Mouse (Mus musculus) right cerebral cortex, postnatal 25 days (tissue): ENCODE data around the gene Gm4792.

ENCODE experiments used
- DNase-seq: peaks from one replicate; pipeline ENCODE4 v3.0.0; 2022

Gm4792 gene

DNA sequence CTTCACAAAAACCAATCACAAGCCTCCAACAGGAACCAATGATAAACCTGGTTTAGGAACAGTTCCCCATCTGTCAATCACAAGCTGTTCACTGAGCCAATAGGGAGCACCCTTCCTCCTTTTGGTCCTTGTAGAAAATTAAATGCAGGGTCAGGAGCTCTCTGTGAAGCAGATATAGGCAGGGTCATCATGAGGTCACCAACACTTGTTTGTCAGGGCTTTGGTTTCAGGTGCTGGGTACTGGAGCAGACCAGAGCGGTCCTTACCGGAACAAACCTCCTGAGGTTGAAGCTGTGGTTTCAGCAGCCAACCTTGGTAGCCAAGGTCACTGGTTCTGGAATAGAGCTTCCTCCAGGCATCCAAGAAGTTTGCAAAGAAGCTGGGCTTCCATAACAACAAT lies 798 bp upstream of the Gm4792 start:
- no peak for DNase-seq

DNA sequence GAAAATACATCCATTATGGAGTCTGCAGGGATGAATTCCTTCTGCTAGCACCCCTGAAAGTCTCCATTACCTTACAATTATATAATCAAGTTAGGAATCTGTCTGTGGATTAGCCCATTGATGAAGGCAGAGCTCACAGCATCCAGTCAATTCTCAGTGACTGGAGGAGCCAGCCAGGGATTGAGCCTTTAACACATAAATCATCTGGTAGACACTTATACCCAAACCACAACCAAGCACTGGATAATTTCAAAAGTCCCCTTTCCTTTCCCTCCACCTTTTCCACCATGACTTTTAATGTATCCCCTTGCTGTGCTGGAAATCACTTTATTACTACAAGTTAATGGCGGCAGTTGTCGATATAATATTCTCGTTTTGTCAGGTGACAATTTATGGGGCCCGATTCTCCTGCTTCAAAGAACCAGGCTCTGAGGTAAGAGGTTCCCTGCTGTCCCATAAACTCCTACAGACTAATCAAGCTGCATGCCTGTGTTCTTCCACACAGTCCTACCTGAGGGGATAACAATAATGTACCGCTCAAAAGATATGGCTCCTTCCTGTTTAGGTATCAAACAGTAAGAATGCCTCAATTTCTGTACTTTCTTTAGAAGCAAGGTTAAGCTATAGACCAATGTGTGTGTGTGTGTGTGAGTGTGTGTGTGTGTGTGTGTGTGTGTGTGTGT lies 2.4 kb downstream of the Gm4792 start:
- no peak for DNase-seq

DNA sequence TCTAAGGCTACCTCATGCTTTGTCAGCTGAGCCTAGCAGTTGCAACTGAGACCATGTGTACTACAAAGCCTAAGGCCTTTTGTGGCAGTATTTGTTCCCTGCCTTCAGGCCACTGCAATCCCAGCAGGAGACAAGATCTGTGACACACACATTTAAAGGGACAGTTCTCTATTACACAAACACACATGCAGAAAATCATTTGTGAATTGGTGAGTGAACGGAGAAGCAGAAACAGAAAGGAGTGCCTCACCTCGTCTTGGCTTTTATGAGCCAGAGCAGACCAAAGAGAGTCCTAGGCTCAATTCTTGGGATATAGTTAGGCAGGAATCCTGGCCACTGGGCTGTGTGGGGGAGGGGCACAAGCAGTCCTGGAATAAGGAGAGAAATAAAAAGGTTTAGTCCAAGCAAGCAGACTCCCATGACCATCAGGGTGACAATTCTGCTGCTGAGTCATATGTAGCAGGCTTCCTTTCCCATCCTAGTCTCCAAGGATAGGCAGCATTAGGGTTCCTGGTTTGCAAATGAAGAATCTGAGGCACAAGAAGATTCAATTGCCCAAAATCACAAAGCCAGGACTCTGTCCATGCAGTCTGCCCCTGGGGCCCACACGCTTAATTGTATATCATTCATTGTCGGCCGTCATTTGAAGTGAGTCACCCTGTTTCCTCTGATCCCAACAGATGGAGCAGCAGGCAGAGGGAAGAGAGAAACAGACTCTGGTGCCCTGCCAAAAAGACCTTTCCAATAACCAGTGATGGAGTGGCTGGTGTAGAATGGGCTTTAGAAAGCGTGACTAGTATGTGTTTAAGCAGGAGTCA lies 3.4 kb downstream of the Gm4792 start:
- DNase-seq = no peak

DNA sequence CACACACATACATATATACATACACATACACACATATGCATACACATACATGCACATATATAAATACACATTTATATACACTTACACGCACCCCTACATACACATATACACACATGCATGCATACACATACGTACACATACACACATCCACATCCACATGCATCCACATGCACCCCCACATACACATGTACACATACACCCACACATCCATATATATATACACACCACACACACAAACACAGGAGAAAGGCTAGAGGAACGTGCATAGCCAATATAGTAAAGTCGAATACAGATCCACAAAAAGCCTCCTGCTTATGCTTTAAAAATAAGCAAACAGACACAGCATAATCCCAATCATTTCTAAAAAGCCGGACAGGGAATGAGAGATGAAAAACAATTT lies 4.1 kb downstream of the Gm4792 start:
- no peak for DNase-seq

DNA sequence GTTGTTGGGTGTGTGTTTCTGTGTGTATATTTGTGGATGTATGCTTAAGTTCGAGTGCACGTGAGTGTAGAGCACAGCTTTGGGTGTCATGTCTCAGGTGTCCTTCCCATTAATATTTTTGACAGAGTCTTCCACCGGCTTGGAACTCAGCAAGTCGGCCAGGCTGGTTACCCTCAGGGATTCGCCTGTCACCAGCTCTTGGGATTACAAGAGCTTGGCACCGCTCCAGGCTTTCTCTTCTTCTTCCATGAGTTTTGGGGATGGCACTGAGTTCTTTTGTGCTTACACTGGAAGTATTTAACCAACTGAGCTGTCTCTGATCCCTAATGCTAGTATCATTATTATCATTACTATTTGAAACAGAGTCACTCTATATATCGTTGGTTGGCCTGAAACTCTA lies 15.7 kb downstream of the Gm4792 start:
- no peak for DNase-seq

DNA sequence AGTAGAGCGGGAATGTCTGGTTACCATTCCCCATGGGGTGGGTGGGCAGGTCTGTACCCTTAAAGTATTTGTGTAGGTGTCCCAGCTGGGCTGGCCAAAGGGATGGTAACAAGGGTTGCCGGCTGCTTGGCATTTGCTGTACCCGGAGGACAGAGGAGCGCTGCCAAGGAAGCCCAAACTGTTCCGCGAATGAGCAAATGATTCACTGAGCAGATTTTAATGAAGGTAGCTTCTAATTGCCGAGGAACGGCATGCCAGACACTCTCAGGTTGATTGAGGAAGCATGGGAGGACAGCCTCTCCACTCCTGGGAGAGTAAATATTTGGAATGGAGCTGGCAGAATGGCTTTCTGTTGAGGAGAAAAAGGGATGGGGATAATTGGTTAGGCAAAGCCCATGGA lies 16.3 kb downstream of the Gm4792 start:
- DNase-seq = no peak

DNA sequence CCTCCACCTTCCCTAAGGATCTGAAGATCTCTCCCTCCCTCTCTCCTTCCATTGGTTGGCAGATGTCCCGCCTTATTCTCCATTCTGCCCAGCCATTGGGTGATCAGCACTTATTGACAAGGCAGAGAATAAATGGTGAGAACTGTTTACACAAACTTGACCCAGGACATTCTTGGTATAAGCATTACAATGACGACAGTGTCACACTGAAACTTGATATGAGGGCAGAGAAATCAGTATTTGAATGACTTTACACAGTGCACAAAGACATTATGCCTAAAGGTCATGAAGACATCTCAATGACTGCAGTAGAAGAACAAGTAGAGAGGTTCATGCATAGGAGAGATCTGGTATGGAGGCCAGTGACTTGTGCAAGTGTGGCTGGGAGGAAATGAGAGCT lies 22.0 kb downstream of the Gm4792 start:
- DNase-seq = no peak

DNA sequence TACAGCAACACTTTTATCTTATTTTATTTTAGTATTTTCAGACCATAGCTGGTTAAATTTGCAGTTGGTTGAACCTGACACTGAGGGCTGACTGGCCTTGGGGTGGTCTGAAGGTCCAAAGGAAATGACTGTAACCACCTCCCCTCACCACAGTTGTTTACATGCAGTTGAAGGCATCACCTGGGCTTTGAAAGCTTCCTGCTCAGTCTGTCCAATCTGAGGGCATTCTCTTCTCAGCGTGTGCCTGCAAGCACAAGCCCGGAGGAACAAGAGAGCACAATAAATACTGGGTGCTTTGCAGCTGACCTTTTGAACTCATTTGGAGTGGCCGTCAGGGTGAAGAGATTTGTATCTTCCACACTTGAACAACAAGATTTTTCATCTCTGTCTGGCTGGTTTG lies 23.2 kb downstream of the Gm4792 start:
- DNase-seq = no peak

DNA sequence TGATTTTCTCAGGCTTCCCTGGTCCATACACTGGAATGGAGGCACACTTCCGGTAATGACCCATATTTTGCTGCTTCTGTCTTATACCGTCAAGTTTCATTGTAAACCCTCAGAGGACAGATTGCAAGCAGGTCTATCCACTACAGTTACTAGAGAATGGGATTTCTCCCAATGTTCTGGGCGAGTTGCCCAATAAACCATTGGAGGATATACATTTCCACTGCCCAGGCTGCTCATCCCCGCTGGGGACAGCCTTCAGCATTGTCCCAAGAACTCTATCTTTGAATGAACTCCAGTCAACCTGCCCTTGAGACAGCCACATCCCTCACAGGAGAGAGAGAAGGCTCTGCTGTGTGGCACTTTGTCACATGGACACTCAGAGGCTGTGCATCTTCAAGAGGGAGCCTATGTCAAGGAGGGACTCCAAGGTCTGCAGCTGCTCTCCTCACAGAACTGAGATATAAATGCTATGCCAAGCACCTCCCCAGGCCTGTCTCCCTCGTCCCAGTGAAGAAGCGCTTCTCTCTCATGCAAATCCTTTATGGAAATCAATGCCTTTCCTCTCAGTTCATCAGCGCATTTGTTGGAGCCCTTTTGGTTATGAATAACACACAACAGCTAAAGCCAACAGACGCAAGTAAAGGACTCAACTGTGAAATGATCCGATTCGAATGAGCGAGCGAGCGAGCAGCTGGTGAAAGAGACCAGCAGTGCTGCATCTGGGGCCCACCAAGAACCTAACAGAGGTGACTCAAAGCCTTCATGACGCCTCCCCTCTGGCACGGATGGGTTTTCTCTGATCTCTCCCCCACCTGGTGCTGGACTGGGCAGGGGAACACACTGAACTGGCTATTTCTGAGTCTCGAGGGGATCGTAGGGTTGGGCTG lies 32.6 kb downstream of the Gm4792 start:
- DNase-seq = no peak

DNA sequence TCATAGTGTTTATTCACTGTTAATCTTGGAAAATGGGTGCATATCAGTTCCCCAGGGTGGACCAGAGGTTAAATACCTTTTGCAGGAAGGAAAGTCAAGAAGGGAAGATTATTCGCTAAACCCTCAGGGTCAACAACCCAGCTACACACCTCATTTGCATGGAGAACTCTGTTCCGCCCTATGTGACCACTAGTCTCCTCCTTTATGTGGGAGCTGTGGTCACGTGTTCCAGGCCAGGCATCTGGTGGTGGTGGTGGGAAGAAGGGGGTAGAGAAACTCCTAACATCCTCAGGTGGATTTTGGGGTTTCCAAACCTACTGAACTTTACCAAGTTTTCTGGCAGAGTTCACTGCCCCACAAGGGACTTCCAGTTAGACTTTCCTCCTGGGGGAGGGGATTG lies 35.3 kb downstream of the Gm4792 start:
- DNase-seq = no peak

DNA sequence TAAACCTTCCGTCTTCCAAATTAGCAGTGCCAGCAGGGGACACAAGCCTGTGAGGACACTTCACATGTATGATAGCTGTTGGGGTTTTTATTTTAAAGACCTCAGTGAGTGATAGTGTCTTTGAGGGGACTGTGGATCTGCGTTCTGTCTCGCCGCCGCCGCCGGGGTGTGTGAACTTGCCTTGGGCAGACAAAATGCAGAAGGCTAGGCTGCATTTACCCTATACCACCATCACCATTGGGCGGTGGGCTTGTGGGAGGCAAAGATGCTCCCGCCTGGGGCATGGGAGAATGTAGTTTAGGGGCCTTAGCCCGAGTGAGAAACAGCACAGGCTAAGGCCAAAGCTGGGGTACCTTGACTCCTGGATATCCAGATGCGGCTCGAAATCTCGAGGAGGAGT lies 35.9 kb downstream of the Gm4792 start:
- DNase-seq = no peak

DNA sequence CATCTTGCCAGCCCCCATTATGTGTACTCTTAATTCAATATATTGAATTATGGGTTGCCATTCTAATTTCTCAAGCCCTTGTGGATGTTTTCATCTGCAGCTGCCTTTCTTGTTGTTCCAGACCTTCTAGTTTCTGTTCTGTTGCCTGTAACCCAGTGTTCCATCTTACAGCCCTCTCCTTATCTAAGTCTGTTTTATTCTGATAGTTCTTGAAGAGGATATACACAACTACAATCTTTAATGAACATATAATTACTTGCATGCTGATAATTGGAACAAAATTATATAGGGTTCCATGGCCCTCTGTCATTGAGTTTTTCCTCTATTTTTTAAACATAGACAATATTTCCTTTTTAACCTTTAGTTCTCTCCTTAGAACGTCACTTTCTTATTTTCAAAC lies 38.0 kb downstream of the Gm4792 start:
- DNase-seq = no peak

DNA sequence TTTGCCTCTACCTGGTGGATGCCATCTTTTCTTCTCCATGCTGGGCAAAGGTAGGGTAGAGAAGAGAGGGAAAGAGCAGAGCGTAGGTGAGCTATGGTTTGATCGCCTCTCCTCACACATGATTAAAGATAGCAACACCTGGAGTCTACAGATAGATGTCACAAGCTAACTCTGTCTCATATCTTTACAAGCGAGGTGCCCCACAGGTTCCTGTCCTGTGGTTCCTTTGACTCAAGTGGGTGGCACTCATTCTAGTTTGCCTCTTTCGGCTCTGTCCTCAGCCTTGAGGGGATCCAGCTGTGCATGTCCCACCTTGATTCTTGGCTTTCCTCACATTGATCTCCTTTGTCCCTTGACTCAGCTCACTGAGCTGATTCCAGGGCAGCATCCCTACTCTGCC lies 42.0 kb downstream of the Gm4792 start:
- no peak for DNase-seq

DNA sequence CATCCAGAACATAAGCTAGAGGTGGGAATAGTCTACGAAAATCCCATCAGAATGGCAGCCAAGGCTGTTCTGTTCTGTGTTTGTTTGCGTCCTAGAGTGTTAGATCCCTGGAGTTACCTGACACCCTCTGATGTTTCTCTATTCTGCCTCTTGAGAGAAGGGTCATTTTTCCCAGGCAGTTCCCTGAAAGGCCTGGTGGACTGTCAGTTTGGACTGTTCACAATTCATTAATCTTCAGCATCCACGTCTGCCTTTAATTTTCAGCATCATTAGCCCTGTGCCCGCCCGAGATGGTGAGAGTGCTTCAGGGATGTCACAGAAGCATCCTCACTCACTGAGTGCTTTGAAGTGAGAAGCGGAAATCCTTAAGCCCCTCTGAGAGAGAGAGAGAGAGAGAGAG lies 42.8 kb downstream of the Gm4792 start:
- no peak for DNase-seq

DNA sequence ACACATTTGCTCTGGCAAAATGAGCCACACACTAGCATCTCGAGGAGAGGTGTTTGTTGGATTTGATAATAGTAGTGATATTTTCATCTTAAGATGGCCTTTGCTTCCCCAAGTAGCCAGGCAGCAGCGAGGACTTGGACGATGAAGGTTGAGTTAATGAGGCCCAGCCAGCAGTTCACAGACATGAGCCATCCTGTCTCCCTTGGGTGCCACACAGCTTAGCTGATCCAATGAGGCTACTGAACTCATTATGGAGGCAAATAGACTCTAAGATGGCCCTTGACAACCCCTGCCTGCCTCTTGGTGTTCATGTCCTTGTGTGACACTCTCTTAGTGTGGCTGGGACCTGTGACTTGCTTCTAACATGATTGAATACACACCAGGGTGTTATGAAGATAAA lies 43.7 kb downstream of the Gm4792 start:
- DNase-seq = no peak

DNA sequence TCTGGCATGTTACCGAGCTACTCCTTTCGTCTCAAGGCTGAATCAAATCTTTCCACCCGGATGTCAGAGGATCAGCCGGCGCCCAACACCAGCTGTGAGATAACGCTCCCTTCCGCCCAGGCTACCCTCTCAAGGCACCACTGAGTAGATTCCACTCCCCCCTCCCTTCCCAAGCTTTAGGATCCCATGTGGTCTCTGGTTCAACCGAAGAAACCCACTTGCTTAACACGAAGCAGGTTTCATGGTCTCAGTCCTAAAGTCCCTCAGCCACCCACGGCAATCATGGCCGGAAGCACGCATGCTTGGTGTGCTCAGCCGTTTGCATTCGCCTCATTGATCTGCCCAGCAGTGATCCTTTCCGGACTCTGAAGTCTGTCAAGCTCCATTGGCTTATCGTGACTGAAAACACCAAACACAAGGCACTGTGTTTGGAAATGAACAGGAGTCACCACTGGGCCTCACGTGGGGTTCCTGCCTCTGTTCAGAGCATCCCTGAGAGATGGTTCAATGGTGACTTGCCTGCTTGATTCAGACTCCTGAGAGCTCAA lies 45.2 kb downstream of the Gm4792 start:
- no peak for DNase-seq

DNA sequence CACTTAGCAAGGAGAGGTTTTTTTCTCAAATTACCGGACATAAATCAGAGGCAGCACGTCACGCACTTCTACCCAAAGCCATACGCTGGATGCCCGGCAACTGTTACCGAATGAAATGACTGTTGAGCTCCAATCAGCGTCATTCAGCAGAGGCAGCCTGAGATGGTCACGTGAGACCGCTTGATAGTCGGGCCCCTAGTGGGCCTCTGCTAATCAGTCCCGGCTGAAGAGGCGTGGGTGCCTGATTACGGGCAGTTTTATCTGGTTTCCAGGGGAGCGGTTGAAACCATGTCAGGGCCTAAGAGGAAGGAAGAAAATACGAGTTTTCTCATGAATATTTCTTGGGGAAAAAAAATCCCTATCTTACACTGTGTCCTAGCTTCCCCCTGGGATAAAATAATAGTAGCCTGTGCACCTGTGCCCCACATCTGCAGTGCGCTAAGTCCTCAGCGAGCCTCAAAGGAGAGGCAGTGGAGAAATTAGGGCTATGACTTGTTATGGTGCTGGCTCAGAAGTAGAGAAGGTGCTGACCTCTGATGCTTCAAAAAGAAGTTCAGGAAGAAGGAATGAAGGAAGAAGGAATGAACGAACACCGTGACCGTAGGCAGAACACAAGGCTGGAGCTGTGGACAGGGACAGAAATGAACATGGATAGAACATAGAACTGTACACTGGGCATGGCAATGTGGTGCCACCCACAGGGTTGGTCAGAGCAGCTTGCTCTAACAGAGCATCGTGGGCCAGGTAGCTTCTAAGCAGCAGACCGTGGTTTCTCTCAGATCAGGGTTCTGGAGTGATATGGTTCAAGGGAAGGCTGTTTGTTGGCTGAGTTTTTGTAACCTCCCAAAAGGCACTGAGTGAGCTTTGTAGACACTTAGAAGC lies 48.7 kb downstream of the Gm4792 start:
- no peak for DNase-seq

DNA sequence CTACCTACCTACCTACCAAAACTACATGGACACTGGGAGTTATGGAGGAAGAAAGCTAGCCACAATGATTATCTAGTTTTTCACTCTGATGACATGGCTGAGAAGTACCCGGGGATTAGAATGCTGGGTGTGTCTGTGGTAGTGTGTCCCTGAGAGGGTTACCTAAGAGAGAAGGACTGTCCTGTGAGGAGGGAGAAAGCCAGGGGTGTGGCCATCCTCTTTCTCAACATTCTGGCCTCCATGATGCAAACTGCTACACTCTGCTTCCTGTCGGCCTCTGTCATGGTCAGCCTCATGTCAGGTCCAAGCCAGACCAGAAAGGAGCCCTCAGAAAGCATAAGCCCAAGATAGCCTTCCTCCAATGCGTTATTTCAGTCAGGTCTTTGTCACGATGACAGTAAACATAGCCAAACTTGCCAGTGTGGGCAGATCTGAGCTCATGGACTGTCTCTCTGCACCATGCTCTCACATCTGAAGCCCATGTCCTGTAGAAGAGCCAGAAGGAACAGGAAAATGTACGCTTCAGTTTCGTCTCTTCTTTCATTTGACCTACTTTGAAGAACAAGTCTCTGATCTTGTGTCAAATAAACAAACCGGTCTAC lies 50.7 kb downstream of the Gm4792 start:
- no peak for DNase-seq
